Mouse (Mus musculus): Measurements from ENCODE around the gene Gstp3. TPM values are rescaled to one million over a fixed set of nuclear protein-coding genes. Genes with fewer than 3 reads are reported as not detected.

The Gstp3 gene
- polyA plus RNA-seq, 1 experiment from 2014 or later, result 0.80 TPM

DNA sequence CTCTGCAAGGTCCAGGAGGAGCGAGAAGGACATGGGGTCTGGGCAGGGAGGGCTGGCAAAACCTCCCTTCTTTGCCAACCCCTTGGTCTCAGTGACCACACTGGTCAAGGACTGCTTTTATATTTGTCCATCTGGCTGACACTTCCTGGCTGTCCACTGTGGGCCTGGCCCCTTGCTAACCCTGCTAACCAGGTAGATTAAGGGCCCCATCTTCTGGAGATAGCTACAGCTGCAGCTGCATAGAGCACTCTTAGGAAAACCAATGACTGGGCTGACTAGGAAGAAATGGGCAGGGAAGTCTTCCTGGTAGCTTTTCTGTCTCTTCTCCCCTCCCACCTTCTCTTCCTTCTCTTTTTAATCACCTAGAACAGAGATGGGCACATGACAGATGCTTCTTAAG, 25.6 kb upstream of the Gstp3 start:
- no peak overlapping the region for H3K9ac ChIP-seq (ENCODE audit: low read length)
- WGBS, result 81% methylated on average over 1 of the region's 1 CpGs
- peaks cover 3% of the 10 kb centered on the region; the same call in 1 of the 2 replicates for H3K27me3 ChIP-seq (ENCODE audit: control insufficient read depth, insufficient read depth, low read length)
- no peak overlapping the region for H3K27ac ChIP-seq (ENCODE audit: low read length)
- H3K36me3 ChIP-seq (ENCODE audit: control insufficient read depth, insufficient read depth), result no peaks in the 10 kb centered on the region
- H3K9me3 ChIP-seq (replicated peaks; ENCODE audit: control insufficient read depth, low read length), result no peaks in the 10 kb centered on the region
- peaks cover 9% of the 10 kb centered on the region for H3K4me1 ChIP-seq (ENCODE audit: control insufficient read depth, insufficient read depth, low read length)
- H3K4me2 ChIP-seq (ENCODE audit: low read depth, low read length), result no peak overlapping the region
- no peak overlapping the region for H3K4me3 ChIP-seq (ENCODE audit: low read length)
- no peak for ATAC-seq (replicated peaks; ENCODE audit: extremely low read depth, insufficient read depth, low FRiP score)

- no peak for ATAC-seq (replicated peaks; ENCODE audit: extremely low read depth, insufficient read depth, low FRiP score)
- Histone ChIP-seq H3K4me1 (ENCODE audit: control insufficient read depth, insufficient read depth, low read length) (peaks cover 9% of the 10 kb centered on the region), H3K27me3 (ENCODE audit: control insufficient read depth, insufficient read depth, low read length) (no peaks in the 10 kb centered on the region), H3K4me2 (ENCODE audit: low read depth, low read length) (no peak overlapping the region), H3K36me3 (ENCODE audit: control insufficient read depth, insufficient read depth) (no peaks in the 10 kb centered on the region), H3K9ac (ENCODE audit: low read length) (no peak overlapping the region), H3K9me3 (replicated peaks; ENCODE audit: control insufficient read depth, low read length) (no peaks in the 10 kb centered on the region), H3K27ac (ENCODE audit: low read length) (no peak overlapping the region), H3K4me3 (ENCODE audit: low read length) (no peak overlapping the region)
- WGBS, result 32% methylated on average over 8 of the region's 8 CpGs
Measured at GRCm38 (mm10) chr19:4083826-4084225, 24.5 kb upstream of the Gstp3 start.

DNA sequence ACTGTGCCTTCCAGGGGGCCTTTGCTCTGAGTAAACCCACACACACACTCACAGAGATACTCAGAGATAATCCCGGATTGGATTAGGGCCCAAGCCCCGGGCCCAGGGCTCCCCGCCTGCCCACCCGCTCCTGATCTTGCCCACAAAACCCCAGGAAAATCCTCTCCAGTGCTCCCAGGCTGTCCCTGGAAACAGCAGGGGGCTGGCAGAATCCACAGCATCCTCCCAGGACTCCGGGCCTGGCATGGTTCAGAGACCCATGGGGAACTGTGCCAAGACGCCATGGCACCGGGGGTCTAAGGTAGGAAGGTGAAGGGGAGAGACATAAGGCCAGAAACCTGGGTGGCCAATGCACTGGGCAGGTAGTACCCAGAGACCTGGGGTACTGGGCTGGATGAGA, 23.9 kb upstream of the Gstp3 start:
- H3K4me3 ChIP-seq (ENCODE audit: low read length), result no peak overlapping the region
- WGBS, result 78% methylated on average over 7 of the region's 7 CpGs
- H3K9me3 ChIP-seq (replicated peaks; ENCODE audit: control insufficient read depth, low read length), result no peaks in the 10 kb centered on the region
- H3K27me3 ChIP-seq (ENCODE audit: control insufficient read depth, insufficient read depth, low read length), result no peaks in the 10 kb centered on the region
- ATAC-seq (replicated peaks; ENCODE audit: extremely low read depth, insufficient read depth, low FRiP score), result no peak
- H3K27ac ChIP-seq (ENCODE audit: low read length), result no peak overlapping the region
- H3K9ac ChIP-seq (ENCODE audit: low read length), result no peak overlapping the region
- H3K4me2 ChIP-seq (ENCODE audit: low read depth, low read length), result no peak overlapping the region
- no peaks in the 10 kb centered on the region for H3K36me3 ChIP-seq (ENCODE audit: control insufficient read depth, insufficient read depth)
- peaks cover 9% of the 10 kb centered on the region for H3K4me1 ChIP-seq (ENCODE audit: control insufficient read depth, insufficient read depth, low read length)

- WGBS, result 77% methylated on average over 11 of the region's 11 CpGs
- Histone ChIP-seq H3K27me3 (ENCODE audit: control insufficient read depth, insufficient read depth, low read length) (no peaks in the 10 kb centered on the region), H3K9ac (ENCODE audit: low read length) (no peak overlapping the region), H3K9me3 (replicated peaks; ENCODE audit: control insufficient read depth, low read length) (no peaks in the 10 kb centered on the region), H3K4me3 (ENCODE audit: low read length) (no peak overlapping the region), H3K4me2 (ENCODE audit: low read depth, low read length) (no peak overlapping the region), H3K36me3 (ENCODE audit: control insufficient read depth, insufficient read depth) (no peaks in the 10 kb centered on the region), H3K27ac (ENCODE audit: low read length) (no peak overlapping the region), H3K4me1 (ENCODE audit: control insufficient read depth, insufficient read depth, low read length) (peaks cover 6% of the 10 kb centered on the region)
- ATAC-seq (replicated peaks; ENCODE audit: extremely low read depth, insufficient read depth, low FRiP score), result no peak
Measured at GRCm38 (mm10) chr19:4082219-4082965, 23.0 kb upstream of the Gstp3 start.

- WGBS, result 70% methylated on average over 3 of the region's 3 CpGs
- Histone ChIP-seq H3K36me3 (ENCODE audit: control insufficient read depth, insufficient read depth) (no peaks in the 10 kb centered on the region), H3K9me3 (replicated peaks; ENCODE audit: control insufficient read depth, low read length) (no peaks in the 10 kb centered on the region), H3K4me3 (ENCODE audit: low read length) (no peak within 1 kb of the TSS), H3K27ac (ENCODE audit: low read length) (no peak within 1 kb of the TSS), H3K4me1 (ENCODE audit: control insufficient read depth, insufficient read depth, low read length) (no peaks in the 10 kb centered on the region), H3K27me3 (ENCODE audit: control insufficient read depth, insufficient read depth, low read length) (no peaks in the 10 kb centered on the region), H3K9ac (ENCODE audit: low read length) (no peak within 1 kb of the TSS), H3K4me2 (ENCODE audit: low read depth, low read length) (no peak within 1 kb of the TSS)
- no peak for ATAC-seq (replicated peaks; ENCODE audit: extremely low read depth, insufficient read depth, low FRiP score)
Measured at GRCm38 (mm10) chr19:4081394-4081793, 22.0 kb upstream of the Gstp3 start, which contains the start of gene Cabp2. TSS of gene Cabp2 (plus strand) at chr19:4081578.

DNA sequence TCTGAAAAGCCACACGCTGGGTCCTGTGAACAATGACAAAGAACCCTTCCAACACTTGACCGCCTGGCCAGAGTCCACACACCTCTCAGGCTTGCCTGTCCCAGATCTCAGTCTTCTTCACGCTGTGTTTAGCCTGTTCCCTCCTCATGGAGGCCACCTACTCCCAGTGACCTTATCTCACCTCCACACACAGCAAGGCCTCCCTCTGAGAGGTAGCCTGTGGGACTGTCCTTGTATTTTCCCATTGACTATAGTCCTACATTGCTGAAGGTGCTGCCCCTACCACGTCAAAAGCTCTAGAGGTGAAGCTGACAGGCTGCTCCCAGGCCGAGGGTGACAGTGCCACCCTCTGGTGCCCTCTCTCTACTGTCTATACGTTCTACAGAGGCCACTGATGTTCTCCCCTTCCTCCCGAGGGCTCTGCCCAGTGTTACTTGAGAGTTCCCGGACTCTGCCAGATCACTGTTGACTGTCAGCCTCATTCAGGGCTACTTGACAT, 21.2 kb upstream of the Gstp3 start:
- H3K27ac ChIP-seq (ENCODE audit: low read length), result no peak overlapping the region
- no peak for ATAC-seq (replicated peaks; ENCODE audit: extremely low read depth, insufficient read depth, low FRiP score)
- 50% methylated on average over 8 of the region's 8 CpGs for WGBS

GRCm38 (mm10) chr19:4079594-4079993, 20.2 kb upstream of the Gstp3 start:
- Histone ChIP-seq H3K9ac (ENCODE audit: low read length) (no peak overlapping the region), H3K36me3 (ENCODE audit: control insufficient read depth, insufficient read depth) (no peaks in the 10 kb centered on the region), H3K9me3 (replicated peaks; ENCODE audit: control insufficient read depth, low read length) (no peaks in the 10 kb centered on the region), H3K4me3 (ENCODE audit: low read length) (no peak overlapping the region), H3K27me3 (ENCODE audit: control insufficient read depth, insufficient read depth, low read length) (no peaks in the 10 kb centered on the region), H3K4me2 (ENCODE audit: low read depth, low read length) (no peak overlapping the region), H3K4me1 (ENCODE audit: control insufficient read depth, insufficient read depth, low read length) (no peaks in the 10 kb centered on the region), H3K27ac (ENCODE audit: low read length) (no peak overlapping the region)
- ATAC-seq (replicated peaks; ENCODE audit: extremely low read depth, insufficient read depth, low FRiP score), result no peak
- 77% methylated on average over 1 of the region's 1 CpGs for WGBS

More for the DNA sequence above, 21.2 kb upstream of the Gstp3 start:
- Histone ChIP-seq H3K9ac (ENCODE audit: low read length) (no peak overlapping the region), H3K4me3 (ENCODE audit: low read length) (no peak overlapping the region), H3K36me3 (ENCODE audit: control insufficient read depth, insufficient read depth) (no peaks in the 10 kb centered on the region), H3K4me2 (ENCODE audit: low read depth, low read length) (no peak overlapping the region), H3K27me3 (ENCODE audit: control insufficient read depth, insufficient read depth, low read length) (no peaks in the 10 kb centered on the region), H3K9me3 (replicated peaks; ENCODE audit: control insufficient read depth, low read length) (no peaks in the 10 kb centered on the region), H3K4me1 (ENCODE audit: control insufficient read depth, insufficient read depth, low read length) (no peaks in the 10 kb centered on the region)

DNA sequence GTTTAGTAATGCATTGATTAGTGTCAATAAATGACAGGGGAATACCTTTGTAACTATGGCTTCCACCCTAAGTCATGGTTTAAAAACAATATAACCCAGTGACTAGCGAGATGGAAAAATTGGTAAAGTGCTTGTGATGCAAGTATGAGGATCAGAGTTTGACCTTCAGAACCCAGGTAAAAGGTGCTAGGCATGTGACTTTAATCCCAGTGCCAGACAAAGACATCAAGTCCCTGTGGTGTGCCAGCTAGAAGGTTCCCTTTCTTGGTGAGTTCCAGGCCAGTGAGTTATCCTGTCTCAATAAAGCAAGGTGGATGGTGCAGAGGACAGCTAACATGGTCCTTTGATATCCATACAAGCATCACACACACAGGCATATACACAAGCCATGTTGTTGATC, 16.2 kb upstream of the Gstp3 start:
- Histone ChIP-seq H3K36me3 (ENCODE audit: control insufficient read depth, insufficient read depth) (no peaks in the 10 kb centered on the region), H3K9me3 (replicated peaks; ENCODE audit: control insufficient read depth, low read length) (no peaks in the 10 kb centered on the region), H3K4me2 (ENCODE audit: low read depth, low read length) (no peak overlapping the region), H3K4me3 (ENCODE audit: low read length) (no peak overlapping the region), H3K9ac (ENCODE audit: low read length) (no peak overlapping the region), H3K27ac (ENCODE audit: low read length) (no peak overlapping the region), H3K4me1 (ENCODE audit: control insufficient read depth, insufficient read depth, low read length) (no peaks in the 10 kb centered on the region), H3K27me3 (ENCODE audit: control insufficient read depth, insufficient read depth, low read length) (no peaks in the 10 kb centered on the region)
- no peak for ATAC-seq (replicated peaks; ENCODE audit: extremely low read depth, insufficient read depth, low FRiP score)
- WGBS, result 84% methylated on average over 1 of the region's 1 CpGs

- H3K4me3 ChIP-seq (ENCODE audit: low read length), result no peak overlapping the region
- no peaks in the 10 kb centered on the region for H3K4me1 ChIP-seq (ENCODE audit: control insufficient read depth, insufficient read depth, low read length)
- H3K36me3 ChIP-seq (ENCODE audit: control insufficient read depth, insufficient read depth), result no peaks in the 10 kb centered on the region
- H3K9ac ChIP-seq (ENCODE audit: low read length), result no peak overlapping the region
- H3K9me3 ChIP-seq (replicated peaks; ENCODE audit: control insufficient read depth, low read length), result no peaks in the 10 kb centered on the region
- WGBS, result 87% methylated on average over 6 of the region's 6 CpGs
- ATAC-seq (replicated peaks; ENCODE audit: extremely low read depth, insufficient read depth, low FRiP score), result no peak
- H3K4me2 ChIP-seq (ENCODE audit: low read depth, low read length), result no peak overlapping the region
- H3K27me3 ChIP-seq (ENCODE audit: control insufficient read depth, insufficient read depth, low read length), result no peaks in the 10 kb centered on the region
- no peak overlapping the region for H3K27ac ChIP-seq (ENCODE audit: low read length)
Measured at GRCm38 (mm10) chr19:4072706-4073424, 13.5 kb upstream of the Gstp3 start.
